Mouse (Mus musculus): Measurements from ENCODE around the gene Tox2.

- no peak for TF ChIP-seq POLR2A (IDR thresholded peaks at IDR 0.05; ENCODE audit: borderline replicate concordance, control insufficient read depth, low read depth, low read length)
- no peak for TF ChIP-seq CTCF (IDR thresholded peaks at IDR 0.05; ENCODE audit: control insufficient read depth, insufficient read depth, low read length)
These were observed 1.8 kb downstream of the Tox2 start for GRCm38 (mm10) chr2:163204548-163205261.
